Mouse (Mus musculus) small intestine, adult 2 months (tissue): ENCODE measurements at regions not wholly inside any gene's neighbourhood (a gene's known extent, or its start where the extent isn't known, plus 50 kb on each side); places are given as distances from the start of the nearest gene placed in this dataset.

Experiments
- CTCF ChIP-seq: fragments of 200-500 bp; IDR thresholded peaks from 2 replicates; pipeline ENCODE4 v1.5.1; 2012; ENCODE audit warnings: low read depth, mild to moderate bottlenecking, control low read depth, inconsistent platforms, low read length, moderate library complexity, mixed read lengths; ENCODE audit not compliant: insufficient replicate concordance, insufficient read length; ENCODE audit errors: extremely low read depth
- POLR2A ChIP-seq: fragments of 200-500 bp; IDR thresholded peaks from 2 replicates; pipeline ENCODE4 v1.6.1; 2012; ENCODE audit warnings: low read depth, mild to moderate bottlenecking, control low read depth, inconsistent platforms, low read length, moderate library complexity

GRCm38 (mm10) chr4:56349216-56349615 lies 390.7 kb upstream of the Gm26657 start:
- TF ChIP-seq CTCF, result no peak
- no peak for TF ChIP-seq POLR2A
